Mouse (Mus musculus) lung, adult 2 months (tissue): Measurements from ENCODE around the gene Eif2b5. TPM values are rescaled to one million over a fixed set of nuclear protein-coding genes. Genes with fewer than 3 reads are reported as not detected.
A peak's percentile ranks its signal among the peaks of the same experiment; 100 is the strongest.

Experiments used
- DNase-seq: peaks from one replicate; pipeline ENCODE4 v3.0.0; 2022
- H3K4me1 ChIP-seq: fragments of 200-500 bp; 2 replicates; pipeline ENCODE4 v1.6.1; 2011; ENCODE audit warnings: low read length; ENCODE audit not compliant: control insufficient read depth, insufficient read depth
- H3K4me3 ChIP-seq: fragments of 200-500 bp; replicated peaks from 2 replicates; pipeline ENCODE3; 2011; ENCODE audit warnings: low read depth, mild to moderate bottlenecking, control low read depth, low read length; ENCODE audit errors: extremely low read depth
- CTCF ChIP-seq: fragments of 200-500 bp; IDR thresholded peaks from 2 replicates; pipeline ENCODE4 v1.5.1; 2011; ENCODE audit warnings: mild to moderate bottlenecking, low read length, control low read depth; ENCODE audit not compliant: insufficient read depth
- POLR2A ChIP-seq: fragments of 200-500 bp; IDR thresholded peaks from 2 replicates; pipeline ENCODE4 v1.6.1; 2011; ENCODE audit warnings: low read depth, mild to moderate bottlenecking, control low read depth, low read length, borderline replicate concordance; ENCODE audit errors: extremely low read depth
- WGBS: fragments of 180-500 bp; shearing (Covaris S2); methylation state at CpG from one replicate; pipeline ENCODE4 v1.1.7; 2018; 5-methylcytosine and 5-hydroxymethylcytosine counted together
- polyA plus RNA-seq: library from polyadenylated mRNA; depleted of rRNA; stranded (reverse); fragments of >200 nt; gene quantifications from 2 replicates; pipeline ENCODE4 v1.2.3, GENCODE M21; 2012

Eif2b5 gene
- polyA plus RNA-seq, 1 experiment: 24.7 TPM

GRCm38 (mm10) chr16:20534617-20535295, 36.1 kb downstream of the Eif2b5 start:
- DNase-seq: no peak
- peaks cover 10% of the 10 kb centered on the region for H3K4me1 ChIP-seq
- WGBS: 37% methylated on average over 10 of the region's 10 CpGs
- H3K4me3 ChIP-seq: no peak overlapping the region
- no peak for TF ChIP-seq POLR2A
- no peak for TF ChIP-seq CTCF

- TF ChIP-seq POLR2A: peak; percentile 82; the same call in 1 of the 2 replicates
- TF ChIP-seq CTCF: no peak
- peaks cover 10% of the 10 kb centered on the region for H3K4me1 ChIP-seq
- under 1% methylated on average over 52 of the region's 52 CpGs for WGBS
Observed at GRCm38 (mm10) chr16:20535296-20536080, 36.9 kb downstream of the Eif2b5 start, which contains the start of gene Ap2m1. Ap2m1 (plus strand) TSS chr16:20535478.

GRCm38 (mm10) chr16:20536081-20536665, 37.6 kb downstream of the Eif2b5 start:
- TF ChIP-seq POLR2A (no peak), CTCF (no peak)
- H3K4me3 ChIP-seq: peak overlapping the region; percentile 96
- H3K4me1 ChIP-seq: peaks cover 10% of the 10 kb centered on the region
- 23% methylated on average over 9 of the region's 9 CpGs for WGBS
- no peak for DNase-seq

More at GRCm38 (mm10) chr16:20535296-20536080, 36.9 kb downstream of the Eif2b5 start, which contains the start of gene Ap2m1:
- peak; percentile 90 for DNase-seq
- H3K4me3 ChIP-seq: peak within 1 kb of the TSS; percentile 96

GRCm38 (mm10) chr16:20537071-20537471, 38.5 kb downstream of the Eif2b5 start:
- 25% methylated on average over 5 of the region's 5 CpGs for WGBS
- no peak overlapping the region for H3K4me3 ChIP-seq
- H3K4me1 ChIP-seq: peaks cover 10% of the 10 kb centered on the region
- TF ChIP-seq POLR2A (no peak), CTCF (no peak)
- peak; percentile 13 for DNase-seq

GRCm38 (mm10) chr16:20537601-20538320, 39.1 kb downstream of the Eif2b5 start:
- 33% methylated on average over 6 of the region's 6 CpGs for WGBS
- H3K4me3 ChIP-seq: no peak overlapping the region
- peaks cover 10% of the 10 kb centered on the region for H3K4me1 ChIP-seq
- DNase-seq: no peak
- TF ChIP-seq CTCF (no peak), POLR2A (no peak)

- 73% methylated on average over 3 of the region's 3 CpGs for whole genome bisulfite sequencing
Observed at GRCm38 (mm10) chr16:20539649-20540048, 41.0 kb downstream of the Eif2b5 start.

GRCm38 (mm10) chr16:20540438-20540837, 41.8 kb downstream of the Eif2b5 start:
- TF ChIP-seq POLR2A: no peak
- no peak for TF ChIP-seq CTCF
- Histone ChIP-seq H3K4me3 (no peak overlapping the region), H3K4me1 (peaks cover 10% of the 10 kb centered on the region)
- no peak for DNase-seq
- WGBS: 50% methylated on average over 4 of the region's 4 CpGs

More at GRCm38 (mm10) chr16:20539649-20540048, 41.0 kb downstream of the Eif2b5 start:
- no peak overlapping the region for H3K4me3 ChIP-seq
- no peak for DNase-seq
- peaks cover 10% of the 10 kb centered on the region for H3K4me1 ChIP-seq
- no peak for TF ChIP-seq POLR2A
- no peak for TF ChIP-seq CTCF

- TF ChIP-seq CTCF (no peak), POLR2A (no peak)
- Histone ChIP-seq H3K4me1 (peaks cover 4% of the 10 kb centered on the region), H3K4me3 (no peak overlapping the region)
- DNase-seq: no peak
- 88% methylated on average over 10 of the region's 10 CpGs for whole genome bisulfite sequencing
Observed at GRCm38 (mm10) chr16:20545696-20546095, 47.1 kb downstream of the Eif2b5 start.

GRCm38 (mm10) chr16:20547423-20547822, 48.8 kb downstream of the Eif2b5 start:
- DNase-seq: peak; percentile 22
- WGBS: 42% methylated on average over 5 of the region's 5 CpGs
- Histone ChIP-seq H3K4me3 (no peak overlapping the region), H3K4me1 (peaks cover 4% of the 10 kb centered on the region)
- TF ChIP-seq POLR2A (no peak), CTCF (no peak)
